Comparison of ENCODE assay signal across 14 mouse cellular contexts in the genomic region with DNA sequence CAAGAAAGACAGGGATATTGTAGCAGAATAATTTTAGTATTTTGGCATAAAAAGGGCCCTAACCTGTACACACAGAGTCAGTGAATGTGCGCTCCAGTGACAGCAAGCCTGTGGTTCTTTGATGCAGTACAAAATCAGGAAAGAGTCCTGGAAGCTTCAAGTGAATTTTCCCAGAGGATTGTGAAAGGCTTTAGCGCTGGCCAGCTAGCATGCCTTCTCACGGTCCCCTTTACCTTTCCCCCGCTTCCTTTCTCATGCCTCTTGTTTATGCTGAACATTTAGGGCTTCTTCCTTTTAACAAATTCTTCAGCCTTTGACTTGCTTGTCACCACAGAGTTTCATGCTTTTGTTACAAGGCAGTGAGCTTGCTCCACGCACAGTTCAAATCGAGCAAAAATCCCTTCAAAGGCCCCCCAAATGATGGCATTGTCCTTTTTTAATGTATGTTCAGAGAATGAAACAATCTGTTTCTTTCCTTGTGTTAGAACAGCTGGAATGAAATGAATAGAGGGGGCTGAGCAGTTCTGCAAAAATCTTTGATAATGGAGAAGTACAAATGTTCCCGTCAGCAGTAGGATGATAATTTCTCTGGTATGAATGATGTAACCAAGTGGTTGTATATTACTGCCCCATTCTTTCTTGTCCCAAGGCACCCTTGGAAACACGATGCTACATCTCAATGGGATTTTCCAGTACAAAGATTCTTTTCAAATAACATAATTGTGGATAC.
DNase-seq lines count a peak whose midpoint lies in the region; ATAC-seq and TF ChIP-seq lines count a peak whose summit lies in the region.
"Had no signal": no experiment of that assay in that cellular context is flagged by ENCODE, and none has a peak within 500 bp of the region (broad histone marks: within the 10 kb centered on the region; RNA-seq: fewer than 3 reads in every experiment).

No protein-coding gene starts in this region.

- H3K9me3 ChIP-seq in midbrain, embryonic 11.5 days (ENCODE audit: control insufficient read depth, low read length) = no peaks in the 10 kb centered on the region
- no peaks in the 10 kb centered on the region for H3K9me3 ChIP-seq in midbrain, embryonic 15.5 days
- H3K9me3 ChIP-seq: megakaryocyte, embryonic 14.5 days had no signal

- no peak overlapping the region for H3K9ac ChIP-seq in heart, adult 2 months (ENCODE audit: low read depth, low read length)
- 0 out of 2 replicates have a peak overlapping the region, but pooled peaks have one; percentile 9 for H3K9ac ChIP-seq in midbrain, embryonic 11.5 days (ENCODE audit: low read length)
- no peak overlapping the region for H3K9ac ChIP-seq in midbrain, embryonic 15.5 days
- H3K9ac ChIP-seq: lung, embryonic 14.5 days had no signal

- H3K4me3 ChIP-seq in heart, adult 2 months = no peak overlapping the region
- H3K4me3 ChIP-seq in midbrain, embryonic 11.5 days (ENCODE audit: low read depth, low read length) = no peak overlapping the region
- H3K4me3 ChIP-seq in midbrain, embryonic 15.5 days = no peak overlapping the region
- H3K4me3 ChIP-seq: megakaryocyte, embryonic 14.5 days had no signal

- TF ChIP-seq POLR2A in heart, adult 2 months (IDR thresholded peaks at IDR 0.05; ENCODE audit: insufficient read depth, low read depth, low read length) = no peak

- peaks cover 1% of the 10 kb centered on the region for H3K4me1 ChIP-seq in heart, adult 2 months (ENCODE audit: control insufficient read depth, insufficient read depth, low read length)
- peaks cover 5% of the 10 kb centered on the region for H3K4me1 ChIP-seq in midbrain, embryonic 11.5 days (ENCODE audit: control insufficient read depth, insufficient read depth, low read length)
- H3K4me1 ChIP-seq in midbrain, embryonic 15.5 days = no peaks in the 10 kb centered on the region

- H3K27ac ChIP-seq in heart, adult 2 months = peak overlapping the region; percentile 48
- no peak overlapping the region for H3K27ac ChIP-seq in midbrain, embryonic 11.5 days (ENCODE audit: low read depth, low read length)
- no peak overlapping the region for H3K27ac ChIP-seq in midbrain, embryonic 15.5 days

- DNase-seq in adrenal gland, postnatal 14 days = peak; percentile 9
- DNase-seq in adrenal gland, adult 2 months = no peak
- DNase-seq in heart, adult 2 months = peak in 1 of 2 experiments; percentile 8
- DNase-seq in heart, adult 8-10 months (ENCODE audit: low spot score) = no peak
- peak; percentile 86 for DNase-seq in midbrain, embryonic 11.5 days (ENCODE audit: low spot score, missing footprints)
- no peak for DNase-seq in left cerebral cortex, postnatal 14 days (ENCODE audit: low spot score in 2 of 2)
- no peak for DNase-seq in thymus, postnatal 4 days
- DNase-seq: kidney, adult 18-20 months; liver; lung, embryonic 14.5 days; thymus, postnatal 14 days had no signal

- no peak for TF ChIP-seq EP300 in heart, adult 2 months (IDR thresholded peaks at IDR 0.05; ENCODE audit: insufficient read depth, low read depth, low read length)

- no peak overlapping the region for H3K4me2 ChIP-seq in midbrain, embryonic 11.5 days
- H3K4me2 ChIP-seq in midbrain, embryonic 15.5 days = no peak overlapping the region
- H3K4me2 ChIP-seq: lung, embryonic 14.5 days had no signal

- no peaks in the 10 kb centered on the region for H3K27me3 ChIP-seq in heart, adult 2 months (ENCODE audit: control insufficient read depth, insufficient read depth, low read length)
- no peaks in the 10 kb centered on the region for H3K27me3 ChIP-seq in midbrain, embryonic 11.5 days (ENCODE audit: control insufficient read depth, insufficient read depth, low read length)
- H3K27me3 ChIP-seq in midbrain, embryonic 15.5 days (replicated peaks) = no peaks in the 10 kb centered on the region
- H3K27me3 ChIP-seq: megakaryocyte, embryonic 14.5 days had no signal

- intact Hi-C loops in heart, adult 2 months (cut with DNase I) = no loop called here
- intact Hi-C loops in left cerebral cortex, postnatal 14 days (cut with DNase I) = no loop called here

- no peak for TF ChIP-seq CTCF in heart, adult 2 months (IDR thresholded peaks at IDR 0.05)

- 54% methylated on average over 8 of the region's 8 CpGs for WGBS in heart, adult 2 months
- 31% methylated on average over 8 of the region's 8 CpGs for WGBS in midbrain, embryonic 11.5 days
- WGBS in midbrain, embryonic 15.5 days = 13% methylated on average over 8 of the region's 8 CpGs

- peak; percentile 27; the same call in 1 of the 2 replicates for ATAC-seq in midbrain, embryonic 11.5 days (ENCODE audit: low FRiP score)
- ATAC-seq in midbrain, embryonic 15.5 days (replicated peaks) = no peak
- ATAC-seq: hindbrain, embryonic 16.5 days had no signal

- peaks cover 5% of the 10 kb centered on the region for H3K36me3 ChIP-seq in heart, adult 2 months (ENCODE audit: control insufficient read depth, insufficient read depth, low read length)
- H3K36me3 ChIP-seq in midbrain, embryonic 11.5 days (ENCODE audit: control insufficient read depth, insufficient read depth, low read length) = no peaks in the 10 kb centered on the region
- no peaks in the 10 kb centered on the region for H3K36me3 ChIP-seq in midbrain, embryonic 15.5 days (replicated peaks)

- no peaks in the 10 kb centered on the region for H3K79me2 ChIP-seq in heart, adult 2 months (replicated peaks; ENCODE audit: control insufficient read depth, insufficient read depth, low read length)

Comparison
In these comparisons a context has a peak if more than half of its experiments do, and no peak if none do; other contexts are left out.
1. DNase-seq: peak in adrenal gland, postnatal 14 days (single experiment) and midbrain, embryonic 11.5 days (single experiment); none in adrenal gland, adult 2 months (single experiment), heart, adult 8-10 months (single experiment), left cerebral cortex, postnatal 14 days (0 of 2) and thymus, postnatal 4 days (single experiment).